Mouse (Mus musculus) limb, embryonic 14.5 days (tissue): ENCODE results near the gene Rbm43. TPM values are rescaled to one million over a fixed set of nuclear protein-coding genes. Genes with fewer than 3 reads are reported as not detected.

Experiments
- ATAC-seq: fragments of 200-750 bp; cut with Nextera tagmentation; 2 replicates; pipeline ENCODE4 v1.8.0; 2017; ENCODE audit warnings: low read depth, moderate number of reproducible peaks, moderate TSS enrichment; ENCODE audit not compliant: low FRiP score
- DNase-seq: peaks from one replicate; pipeline ENCODE4 v3.0.0-alpha.2; 2015; ENCODE audit warnings: low spot score
- H3K27ac ChIP-seq: fragments of 300-500 bp; sonication (generic); replicated peaks from 2 replicates; pipeline ENCODE4 v1.5.1; 2014; ENCODE audit warnings: low read depth, mild to moderate bottlenecking, low read length, moderate library complexity, mixed read lengths
- H3K27me3 ChIP-seq: fragments of 300-500 bp; sonication (generic); 2 replicates; pipeline ENCODE4 v1.6.1; 2014; ENCODE audit warnings: low read length, mixed read lengths; ENCODE audit not compliant: control insufficient read depth, insufficient read depth
- H3K36me3 ChIP-seq: fragments of 300-500 bp; sonication (generic); 2 replicates; pipeline ENCODE4 v1.6.1; 2014; ENCODE audit warnings: mild to moderate bottlenecking, low read length, moderate library complexity, mixed read lengths; ENCODE audit not compliant: control insufficient read depth, insufficient read depth
- H3K4me1 ChIP-seq: fragments of 300-500 bp; sonication (generic); 2 replicates; pipeline ENCODE4 v1.6.1; 2014; ENCODE audit warnings: antibody characterized with exemption, low read length, mixed read lengths; ENCODE audit not compliant: control insufficient read depth, insufficient read depth
- H3K4me2 ChIP-seq: fragments of 300-500 bp; sonication (generic); replicated peaks from 2 replicates; pipeline ENCODE4 v1.6.1; 2014; ENCODE audit warnings: low read depth, mild to moderate bottlenecking, low read length, moderate library complexity; ENCODE audit not compliant: severe bottlenecking
- H3K4me3 ChIP-seq: fragments of 300-500 bp; sonication (generic); replicated peaks from 2 replicates; pipeline ENCODE4 v1.5.1; 2014; ENCODE audit warnings: low read length
- H3K9ac ChIP-seq: fragments of 300-500 bp; sonication (generic); 2 replicates; pipeline ENCODE4 v1.6.1; 2014; ENCODE audit warnings: mild to moderate bottlenecking, low read depth, low read length, moderate library complexity; ENCODE audit not compliant: severe bottlenecking
- H3K9me3 ChIP-seq: fragments of 300-500 bp; sonication (generic); 2 replicates; pipeline ENCODE4 v1.6.1; 2016; ENCODE audit warnings: low read length; ENCODE audit not compliant: control insufficient read depth
- POLR2A ChIP-seq: fragments of 200-500 bp; IDR thresholded peaks from 2 replicates; pipeline ENCODE4 v1.8.0; 2012; ENCODE audit warnings: inconsistent platforms, mild to moderate bottlenecking, moderate library complexity, borderline replicate concordance; ENCODE audit not compliant: insufficient read depth, insufficient read length; ENCODE audit errors: extremely low read depth
- WGBS: fragments of 180-500 bp; shearing (Covaris S2); extraction: QIAGEN DNeasy Blood & Tissue Kit; methylation state at CpG from one replicate; pipeline ENCODE4 v1.1.7; 2014; 5-methylcytosine and 5-hydroxymethylcytosine counted together
- polyA plus RNA-seq, 2 experiments: library from polyadenylated mRNA; depleted of rRNA in 1 of 2; stranded (reverse) in 1 of 2; unstranded in 1 of 2; fragments of >200 nt; fragmentation: Nextera tagmentation in 1 of 2; extraction: Ambion mirVana in 1 of 2; gene quantifications; 2 replicates each; pipeline versions ENCODE4 v1.2.1 to v1.2.3; 2012 to 2014

The Rbm43 gene
- polyA plus RNA-seq, 2 experiments = 10.8 to 18.5 TPM

DNA sequence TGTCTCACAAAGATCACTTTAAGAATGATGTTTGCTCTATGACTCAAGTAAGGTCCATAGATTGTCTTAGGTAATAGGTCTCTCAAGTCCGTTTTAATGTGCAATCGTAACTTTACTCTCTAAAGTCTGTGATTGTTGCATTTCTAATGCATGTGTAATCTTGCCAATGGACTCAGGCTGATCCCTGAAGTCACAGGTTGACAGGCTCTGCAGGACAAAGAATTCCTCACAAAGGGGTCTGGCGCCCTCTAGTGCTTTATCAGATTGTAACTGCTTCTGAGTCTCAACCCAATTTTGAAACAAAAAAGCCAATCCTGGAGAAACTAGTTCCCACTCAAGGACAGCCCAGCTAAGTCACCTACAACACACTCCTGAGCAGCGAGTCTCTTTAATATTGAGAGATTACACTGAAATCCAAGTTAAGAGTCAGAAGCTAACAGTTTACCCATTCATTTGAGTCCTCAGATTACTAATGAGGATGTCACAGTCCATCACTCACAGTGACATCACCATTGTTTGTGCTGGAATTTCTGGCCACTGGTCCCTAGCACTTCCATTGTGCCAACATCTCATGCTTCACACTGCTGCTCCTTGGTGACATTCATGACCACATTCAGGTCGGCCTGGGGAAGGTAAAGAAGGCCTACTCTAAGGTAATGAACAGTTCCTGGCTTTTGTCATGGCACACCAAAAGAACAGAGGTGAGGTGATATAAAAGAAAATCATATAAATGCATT, 19.9 kb downstream of the Rbm43 start:
- DNase-seq (peak; percentile 95), ATAC-seq (peak; percentile 86)
- TF ChIP-seq POLR2A = no peak
- Histone ChIP-seq H3K4me1 (peaks cover 16% of the 10 kb centered on the region), H3K27me3 (no peaks in the 10 kb centered on the region), H3K4me3 (no peak overlapping the region), H3K9ac (no peak overlapping the region), H3K36me3 (no peaks in the 10 kb centered on the region), H3K27ac (no peak overlapping the region), H3K4me2 (no peak overlapping the region), H3K9me3 (no peaks in the 10 kb centered on the region)
- WGBS = 10% methylated on average over 5 of the region's 5 CpGs

DNA sequence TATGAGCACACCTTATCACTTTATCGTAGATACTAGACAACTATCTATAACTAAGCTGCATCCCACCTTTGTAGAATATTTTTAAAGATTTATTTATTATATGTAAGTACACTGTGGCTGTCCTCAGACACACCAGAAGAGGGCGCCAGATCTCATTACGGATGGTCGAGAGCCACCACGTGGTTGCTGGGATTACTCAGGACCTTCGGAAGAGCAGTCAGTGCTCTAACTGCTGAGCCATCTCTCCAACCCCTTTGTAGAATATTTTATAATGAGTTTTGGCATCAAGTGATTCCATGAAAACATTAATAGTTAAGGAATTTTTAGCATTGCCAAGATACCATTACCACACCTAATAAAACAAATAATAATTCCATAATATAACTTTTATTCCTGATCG, 20.4 kb downstream of the Rbm43 start:
- DNase-seq (no peak), ATAC-seq (peak; percentile 58; the same call in 1 of the 2 replicates)
- H3K27me3 ChIP-seq = no peaks in the 10 kb centered on the region
- H3K4me1 ChIP-seq = peaks cover 16% of the 10 kb centered on the region
- H3K36me3 ChIP-seq = no peaks in the 10 kb centered on the region
- H3K9ac ChIP-seq = no peak overlapping the region
- H3K27ac ChIP-seq = no peak overlapping the region
- WGBS = 45% methylated on average over 7 of the region's 7 CpGs
- H3K9me3 ChIP-seq = no peaks in the 10 kb centered on the region
- no peak for TF ChIP-seq POLR2A
- H3K4me3 ChIP-seq = no peak overlapping the region
- H3K4me2 ChIP-seq = no peak overlapping the region

DNA sequence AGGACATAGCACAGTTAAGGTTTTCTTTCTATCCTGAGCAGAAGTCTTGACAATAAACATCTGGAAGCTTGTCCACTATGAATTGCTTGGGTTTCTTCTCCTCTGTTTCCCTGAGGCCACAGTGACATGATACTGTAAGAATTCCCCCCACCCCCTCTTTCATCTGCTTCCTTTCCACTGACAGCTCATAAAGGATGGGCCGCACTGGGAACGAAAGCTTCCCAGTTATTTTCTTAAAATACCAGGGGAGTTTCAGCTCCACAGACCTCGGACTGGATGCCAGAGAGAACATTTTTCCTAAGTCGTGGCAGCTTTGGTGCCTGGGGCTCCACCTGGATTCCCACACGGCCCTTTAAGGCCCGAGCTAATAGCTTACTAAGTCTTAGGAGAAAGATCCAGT, 22.2 kb downstream of the Rbm43 start:
- Histone ChIP-seq H3K9me3 (no peaks in the 10 kb centered on the region), H3K27ac (no peak overlapping the region), H3K4me1 (peaks cover 22% of the 10 kb centered on the region), H3K9ac (no peak overlapping the region), H3K4me3 (no peak overlapping the region), H3K36me3 (no peaks in the 10 kb centered on the region), H3K4me2 (no peak overlapping the region), H3K27me3 (no peaks in the 10 kb centered on the region)
- WGBS = 9% methylated on average over 6 of the region's 6 CpGs
- no peak for TF ChIP-seq POLR2A
- peak; percentile 16; the same call in 1 of the 2 replicates for ATAC-seq
- DNase-seq = peak; percentile 71

- Histone ChIP-seq H3K9ac (no peak overlapping the region), H3K4me3 (no peak overlapping the region), H3K9me3 (no peaks in the 10 kb centered on the region), H3K4me2 (no peak overlapping the region), H3K36me3 (no peaks in the 10 kb centered on the region), H3K27me3 (no peaks in the 10 kb centered on the region), H3K4me1 (peaks cover 26% of the 10 kb centered on the region), H3K27ac (no peak overlapping the region)
- ATAC-seq (no peak), DNase-seq (no peak)
- WGBS = 56% methylated on average over 2 of the region's 2 CpGs
- TF ChIP-seq POLR2A = no peak
Observed at GRCm38 (mm10) chr2:51911864-51912263, 23.1 kb downstream of the Rbm43 start.

- H3K4me1 ChIP-seq = peaks cover 17% of the 10 kb centered on the region
- no peaks in the 10 kb centered on the region for H3K27me3 ChIP-seq
- H3K4me2 ChIP-seq = no peak overlapping the region
- H3K9me3 ChIP-seq = no peaks in the 10 kb centered on the region
- 0 out of 2 replicates have a peak overlapping the region, but pooled peaks have one; percentile 22 for H3K27ac ChIP-seq
- H3K9ac ChIP-seq = no peak overlapping the region
- 29% methylated on average over 4 of the region's 4 CpGs for WGBS
- no peaks in the 10 kb centered on the region for H3K36me3 ChIP-seq
- no peak overlapping the region for H3K4me3 ChIP-seq
- ATAC-seq = peak; percentile 62
- DNase-seq = no peak
- no peak for TF ChIP-seq POLR2A
Observed at GRCm38 (mm10) chr2:51907538-51908110, 27.3 kb downstream of the Rbm43 start.

DNA sequence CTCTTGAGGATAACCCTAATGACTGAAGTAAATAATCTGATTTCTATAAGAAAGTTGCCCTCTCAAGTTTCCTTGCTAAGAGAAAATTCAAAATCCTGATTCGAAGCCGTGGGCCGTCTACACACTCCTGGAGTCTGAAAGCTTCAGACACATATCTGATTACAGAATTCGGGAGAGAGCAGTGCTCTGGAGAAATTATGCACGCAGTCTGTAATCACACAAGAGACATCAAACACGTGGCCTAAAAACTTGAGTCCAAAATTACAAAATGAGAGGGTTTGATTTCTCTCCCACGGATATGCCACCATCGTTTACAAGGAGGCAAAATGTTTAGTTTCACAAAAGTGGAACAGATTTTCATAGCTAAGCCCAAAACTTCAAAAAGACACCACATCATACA, 29.3 kb downstream of the Rbm43 start:
- DNase-seq (no peak), ATAC-seq (no peak)
- H3K27ac ChIP-seq = no peak overlapping the region

More for the DNA sequence above, 29.3 kb downstream of the Rbm43 start:
- Histone ChIP-seq H3K27me3 (no peaks in the 10 kb centered on the region), H3K4me1 (peaks cover 14% of the 10 kb centered on the region), H3K9me3 (no peaks in the 10 kb centered on the region), H3K4me2 (no peak overlapping the region), H3K4me3 (no peak overlapping the region), H3K9ac (no peak overlapping the region), H3K36me3 (no peaks in the 10 kb centered on the region)
- 61% methylated on average over 8 of the region's 8 CpGs for WGBS
- TF ChIP-seq POLR2A = no peak
